Mouse (Mus musculus) C2C12 (cell line): Measurements from ENCODE around the gene Mpig6b.

Experiments
- CTCF ChIP-seq: IDR thresholded peaks from one replicate; pipeline ENCODE4 v1.5.1; 2011; ENCODE audit not compliant: control insufficient read depth, insufficient read depth, insufficient read length
- MAX ChIP-seq: IDR thresholded peaks from one replicate; pipeline ENCODE4 v1.6.1; 2011; ENCODE audit warnings: mild to moderate bottlenecking, control low read depth
- MYOD1 ChIP-seq: IDR thresholded peaks from one replicate; pipeline ENCODE4 v1.6.1; 2011; ENCODE audit warnings: low read depth; ENCODE audit not compliant: control insufficient read depth, insufficient read length
- MYOG ChIP-seq: IDR thresholded peaks from one replicate; pipeline ENCODE4 v1.6.1; 2011; ENCODE audit not compliant: control insufficient read depth, insufficient read length; ENCODE audit errors: extremely low read depth
- USF1 ChIP-seq: IDR thresholded peaks from one replicate; pipeline ENCODE4 v1.6.1; 2011; ENCODE audit warnings: low read depth, mild to moderate bottlenecking, control low read depth, moderate library complexity

DNA sequence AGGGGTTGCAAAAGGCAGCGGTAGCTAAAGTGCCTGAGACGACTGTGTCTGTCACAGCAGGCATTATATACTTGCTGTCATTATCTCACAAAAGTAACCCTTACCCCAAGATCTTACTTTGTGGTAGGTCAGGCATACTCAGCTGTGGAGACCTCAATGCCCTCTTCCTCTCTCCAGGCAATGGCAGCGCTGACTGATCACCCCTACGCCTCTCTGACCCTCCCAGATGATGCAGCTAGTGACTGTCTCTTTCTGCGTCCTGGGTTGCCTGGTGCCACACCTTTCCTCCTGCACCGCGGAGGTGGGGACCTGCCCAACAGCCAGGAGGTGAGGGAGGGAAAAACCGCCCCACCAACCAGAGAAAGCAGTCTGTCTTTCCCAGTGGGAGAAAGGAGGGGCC, 4.7 kb downstream of the Mpig6b start:
- TF ChIP-seq MAX (no peak), CTCF (no peak), USF1 (no peak), MYOG (no peak), MYOD1 (no peak)
